Mouse (Mus musculus) cerebellum, adult 2 months (tissue): ENCODE data around the gene Atg5. TPM values are rescaled to one million over a fixed set of nuclear protein-coding genes. Genes with fewer than 3 reads are reported as not detected.

Experiments
- DNase-seq, 2 experiments: peaks; one replicate each; pipeline ENCODE4 v3.0.0; 2021
- H3K27ac ChIP-seq: fragments of 200-500 bp; 2 replicates; pipeline ENCODE4 v1.5.1; 2012; ENCODE audit warnings: low read length, control low read depth, inconsistent platforms; ENCODE audit not compliant: insufficient read depth
- H3K27me3 ChIP-seq: fragments of 200-500 bp; 2 replicates; pipeline ENCODE4 v1.6.1; 2012; ENCODE audit warnings: inconsistent platforms, mild to moderate bottlenecking, low read length, moderate library complexity; ENCODE audit not compliant: control insufficient read depth, insufficient read depth
- H3K4me1 ChIP-seq: fragments of 200-500 bp; 2 replicates; pipeline ENCODE4 v1.6.1; 2011; ENCODE audit warnings: low read length; ENCODE audit not compliant: control insufficient read depth, insufficient read depth
- H3K4me3 ChIP-seq: fragments of 200-500 bp; replicated peaks from 2 replicates; pipeline ENCODE3; 2011; ENCODE audit warnings: mild to moderate bottlenecking, low read depth, low read length, control low read depth; ENCODE audit not compliant: insufficient read depth
- CTCF ChIP-seq: fragments of 200-500 bp; IDR thresholded peaks from 2 replicates; pipeline ENCODE4 v1.5.1; 2011; ENCODE audit warnings: low read depth, mild to moderate bottlenecking, control low read depth, low read length, moderate library complexity, borderline replicate concordance; ENCODE audit not compliant: insufficient read depth
- POLR2A ChIP-seq: fragments of 200-500 bp; IDR thresholded peaks from 2 replicates; pipeline ENCODE4 v1.6.1; 2011; ENCODE audit warnings: low read length, control low read depth, borderline replicate concordance; ENCODE audit not compliant: insufficient read depth
- WGBS: fragments of 180-500 bp; shearing (Covaris S2); methylation state at CpG from one replicate; pipeline ENCODE4 v1.1.7; 2018; 5-methylcytosine and 5-hydroxymethylcytosine counted together
- polyA plus RNA-seq: library from polyadenylated mRNA; depleted of rRNA; stranded (reverse); fragments of >200 nt; gene quantifications from 2 replicates; pipeline ENCODE4 v1.2.3, GENCODE M21; 2012

The Atg5 gene
- polyA plus RNA-seq, 1 experiment: 21.2 TPM

- H3K27ac ChIP-seq: no peak overlapping the region
- 2% methylated on average over 11 of the region's 11 CpGs for WGBS
- no peaks in the 10 kb centered on the region for H3K27me3 ChIP-seq
- peak overlapping the region; percentile 90 for H3K4me3 ChIP-seq
- no peaks in the 10 kb centered on the region; the same call in 1 of the 2 replicates for H3K4me1 ChIP-seq
- DNase-seq: no peak
- TF ChIP-seq CTCF (no peak), POLR2A (no peak)
Measured at GRCm38 (mm10) chr10:44267426-44268142, 574 bp upstream of the Atg5 start.

DNA sequence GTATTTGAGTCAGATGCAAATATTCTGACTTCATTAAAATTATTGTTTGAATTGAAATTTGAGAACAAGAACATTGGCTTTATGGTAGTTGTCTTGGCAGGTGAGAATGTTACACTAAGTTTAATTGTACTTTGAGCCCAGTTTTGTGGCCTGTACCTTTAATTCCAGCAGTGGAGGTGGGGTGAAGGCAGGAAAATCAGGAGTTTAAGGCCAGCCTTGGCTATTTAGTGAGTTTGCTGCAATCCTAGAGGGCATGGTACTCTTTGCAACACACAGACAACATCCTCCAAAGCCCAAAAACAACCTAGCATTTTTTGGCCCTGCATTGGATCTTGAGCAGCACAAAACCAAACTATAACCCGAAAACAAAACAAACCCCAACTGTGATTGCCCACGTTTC is 1.1 kb downstream of the Atg5 start:
- TF ChIP-seq POLR2A (no peak), CTCF (no peak)
- H3K4me3 ChIP-seq: no peak overlapping the region
- H3K27ac ChIP-seq: no peak overlapping the region
- WGBS: 44% methylated on average over 2 of the region's 2 CpGs
- no peaks in the 10 kb centered on the region for H3K27me3 ChIP-seq
- no peaks in the 10 kb centered on the region; the same call in 1 of the 2 replicates for H3K4me1 ChIP-seq
- no peak for DNase-seq

DNA sequence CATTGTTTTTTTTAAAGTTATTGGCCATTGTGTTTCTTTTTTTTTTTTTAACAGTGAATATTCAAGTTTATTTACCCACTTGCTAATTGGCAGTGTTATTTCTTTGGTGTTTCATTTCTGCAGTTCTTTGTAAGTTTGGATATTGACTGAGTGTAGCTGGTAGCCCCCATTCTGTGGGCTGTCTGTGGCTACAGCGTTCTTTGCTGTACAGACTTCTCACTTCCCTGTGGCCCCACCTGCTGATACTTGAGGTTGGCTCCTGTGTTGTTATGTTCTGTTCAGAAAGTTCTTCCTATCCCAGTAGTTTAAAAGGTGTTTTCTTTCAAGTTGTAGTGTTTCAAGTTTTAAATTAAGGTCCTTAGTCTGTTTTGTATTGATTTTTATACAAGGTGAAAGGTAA is 14.2 kb downstream of the Atg5 start:
- WGBS: 75% methylated on average over 1 of the region's 1 CpGs
- DNase-seq: no peak

DNA sequence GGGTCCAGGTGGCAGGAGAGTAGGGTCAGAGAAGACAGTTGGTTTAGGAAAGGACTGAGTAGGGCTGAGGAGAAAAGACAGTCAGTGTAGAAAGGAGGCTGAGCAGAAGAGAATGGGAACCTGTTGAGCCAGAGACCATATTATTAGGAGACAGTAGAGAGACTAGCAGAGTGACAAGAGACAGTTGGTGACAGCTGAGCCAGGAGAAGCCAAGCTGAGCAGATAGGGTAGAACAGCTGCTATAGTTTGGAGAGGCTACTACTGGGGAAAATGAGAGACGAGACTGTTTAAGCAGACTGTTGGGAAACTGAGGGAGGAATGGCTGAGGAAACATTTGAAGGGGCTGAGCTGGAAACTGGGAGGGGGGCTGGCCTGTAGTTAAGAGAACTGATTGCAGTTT is 16.9 kb downstream of the Atg5 start:
- H3K27ac ChIP-seq: no peak overlapping the region
- peaks cover 3% of the 10 kb centered on the region for H3K4me1 ChIP-seq
- no peak overlapping the region for H3K4me3 ChIP-seq
- WGBS: 23% methylated on average over 1 of the region's 1 CpGs
- TF ChIP-seq POLR2A: no peak
- no peak for TF ChIP-seq CTCF
- DNase-seq: no peak
- H3K27me3 ChIP-seq: no peaks in the 10 kb centered on the region

More for the DNA sequence above, 14.2 kb downstream of the Atg5 start:
- Histone ChIP-seq H3K27ac (no peak overlapping the region), H3K27me3 (no peaks in the 10 kb centered on the region), H3K4me3 (no peak overlapping the region), H3K4me1 (peaks cover 3% of the 10 kb centered on the region)
- no peak for TF ChIP-seq POLR2A
- TF ChIP-seq CTCF: no peak

GRCm38 (mm10) chr10:44285935-44286334 is 17.8 kb downstream of the Atg5 start:
- Histone ChIP-seq H3K27ac (no peak overlapping the region), H3K27me3 (no peaks in the 10 kb centered on the region), H3K4me3 (no peak overlapping the region), H3K4me1 (peaks cover 3% of the 10 kb centered on the region)
- TF ChIP-seq CTCF (no peak), POLR2A (no peak)
- WGBS: 68% methylated on average over 4 of the region's 4 CpGs
- no peak for DNase-seq

DNA sequence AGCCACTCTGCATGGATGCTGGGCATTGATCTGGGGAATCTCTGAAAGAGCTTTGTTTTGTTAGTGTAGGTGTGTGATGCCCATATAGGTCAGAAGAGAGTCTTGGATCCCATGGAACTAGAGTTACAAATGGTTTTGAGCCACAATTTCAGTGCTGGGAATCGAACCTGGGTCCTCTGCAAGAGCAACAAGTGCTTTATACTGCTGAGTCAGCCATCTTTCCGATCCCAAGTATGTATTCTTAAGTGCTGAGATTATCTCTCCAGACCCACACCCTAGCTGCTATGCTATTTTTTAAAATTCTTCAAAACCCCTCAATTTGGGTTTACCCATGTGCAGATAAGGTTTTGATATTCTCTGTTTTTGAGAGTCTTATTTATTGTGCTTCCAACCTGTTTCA is 22.7 kb downstream of the Atg5 start:
- 96% methylated on average over 2 of the region's 2 CpGs for WGBS
- Histone ChIP-seq H3K4me3 (no peak overlapping the region), H3K27ac (no peak overlapping the region), H3K4me1 (no peaks in the 10 kb centered on the region; the same call in 1 of the 2 replicates), H3K27me3 (no peaks in the 10 kb centered on the region)
- DNase-seq: no peak
- TF ChIP-seq CTCF: no peak
- TF ChIP-seq POLR2A: no peak

DNA sequence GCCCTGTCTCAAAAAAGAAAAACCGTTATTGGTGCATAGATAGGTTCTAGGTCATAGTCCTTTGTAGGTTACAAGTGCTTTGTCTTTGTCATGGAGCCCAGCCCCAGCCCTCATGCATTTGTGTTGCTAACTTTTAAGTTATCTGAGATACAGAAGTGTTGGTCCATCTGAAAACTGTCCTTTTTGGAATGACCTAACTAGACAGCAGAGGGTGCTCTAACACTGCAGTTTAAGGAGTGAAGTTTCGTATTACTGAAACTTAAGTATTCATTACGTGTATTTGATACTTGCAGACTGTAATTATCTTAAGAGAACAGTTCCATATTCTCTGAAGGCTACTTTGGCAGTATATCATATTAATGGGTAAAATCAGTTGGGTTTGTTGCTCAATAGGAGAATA is 24.0 kb downstream of the Atg5 start:
- H3K27me3 ChIP-seq: no peaks in the 10 kb centered on the region
- no peak overlapping the region for H3K4me3 ChIP-seq
- TF ChIP-seq CTCF: peak; percentile 23; the same call in 1 of the 2 replicates
- no peak for TF ChIP-seq POLR2A
- H3K27ac ChIP-seq: no peak overlapping the region
- H3K4me1 ChIP-seq: no peaks in the 10 kb centered on the region
- DNase-seq: no peak
- WGBS: 57% methylated on average over 3 of the region's 3 CpGs

GRCm38 (mm10) chr10:44299165-44299564 is 31.0 kb downstream of the Atg5 start:
- 77% methylated on average over 9 of the region's 9 CpGs for WGBS
- H3K27ac ChIP-seq: no peak overlapping the region
- no peak for DNase-seq
- TF ChIP-seq POLR2A (no peak), CTCF (no peak)
- no peaks in the 10 kb centered on the region for H3K27me3 ChIP-seq
- no peaks in the 10 kb centered on the region; the same call in 1 of the 2 replicates for H3K4me1 ChIP-seq
- no peak overlapping the region for H3K4me3 ChIP-seq
